Mouse (Mus musculus) megakaryocyte, embryonic 14.5 days (primary cell): ENCODE results near the gene Tnn. TPM values are rescaled to one million over a fixed set of nuclear protein-coding genes. Genes with fewer than 3 reads are reported as not detected.

Experiments
- H3K27me3 ChIP-seq: replicated peaks from 2 replicates; pipeline ENCODE3; 2012; ENCODE audit warnings: inconsistent platforms
- H3K36me3 ChIP-seq: replicated peaks from 2 replicates; pipeline ENCODE3; 2012; ENCODE audit warnings: low read length, inconsistent platforms, mixed read lengths
- H3K4me1 ChIP-seq: 2 replicates; pipeline ENCODE4 v1.6.1; 2012; ENCODE audit warnings: inconsistent platforms
- H3K4me3 ChIP-seq: replicated peaks from 2 replicates; pipeline ENCODE3; 2012; ENCODE audit warnings: moderate library complexity, mild to moderate bottlenecking, inconsistent platforms
- H3K9me3 ChIP-seq: 2 replicates; pipeline ENCODE4 v1.6.1; 2012; ENCODE audit warnings: inconsistent platforms
- FLI1 ChIP-seq: IDR thresholded peaks from 2 replicates; pipeline ENCODE4 v1.6.1; 2012; ENCODE audit warnings: low read length, inconsistent platforms, mixed read lengths
- GATA1 ChIP-seq: IDR thresholded peaks from 3 replicates; pipeline ENCODE4 v1.6.1; 2012; ENCODE audit warnings: mixed read lengths, low read length, inconsistent platforms, borderline replicate concordance
- polyA plus RNA-seq: library from polyadenylated mRNA; stranded (reverse); fragments of >175 nt; gene quantifications from 2 replicates; pipeline ENCODE4 v1.2.3, GENCODE M21; 2012; ENCODE audit warnings: low replicate concordance; ENCODE audit not compliant: insufficient read depth

Tnn gene
- polyA plus RNA-seq, 1 experiment = not detected

- H3K36me3 ChIP-seq = no peaks in the 10 kb centered on the region
- peaks cover 17% of the 10 kb centered on the region for H3K27me3 ChIP-seq
- no peaks in the 10 kb centered on the region for H3K9me3 ChIP-seq
- peaks cover 11% of the 10 kb centered on the region; the same call in 1 of the 2 replicates for H3K4me1 ChIP-seq
- H3K4me3 ChIP-seq = no peak overlapping the region
- TF ChIP-seq FLI1 (no peak), GATA1 (no peak)
Observed at GRCm38 (mm10) chr1:160147274-160147673, 6.1 kb downstream of the Tnn start.

- Histone ChIP-seq H3K4me1 (peaks cover 5% of the 10 kb centered on the region; the same call in 1 of the 2 replicates), H3K36me3 (no peaks in the 10 kb centered on the region), H3K4me3 (no peak overlapping the region), H3K9me3 (no peaks in the 10 kb centered on the region), H3K27me3 (peaks cover 14% of the 10 kb centered on the region)
- TF ChIP-seq GATA1 (no peak), FLI1 (no peak)
Observed at GRCm38 (mm10) chr1:160145606-160146005, 7.8 kb downstream of the Tnn start.

GRCm38 (mm10) chr1:160144343-160144742 lies 9.0 kb downstream of the Tnn start:
- peaks cover 12% of the 10 kb centered on the region for H3K27me3 ChIP-seq
- no peak overlapping the region for H3K4me3 ChIP-seq
- H3K9me3 ChIP-seq = no peaks in the 10 kb centered on the region
- TF ChIP-seq GATA1 (no peak), FLI1 (no peak)
- no peaks in the 10 kb centered on the region for H3K36me3 ChIP-seq
- peaks cover 4% of the 10 kb centered on the region; the same call in 1 of the 2 replicates for H3K4me1 ChIP-seq

- Histone ChIP-seq H3K9me3 (no peaks in the 10 kb centered on the region), H3K27me3 (peaks cover 9% of the 10 kb centered on the region), H3K36me3 (no peaks in the 10 kb centered on the region), H3K4me1 (no peaks in the 10 kb centered on the region), H3K4me3 (no peak overlapping the region)
- TF ChIP-seq FLI1 (no peak), GATA1 (no peak)
Observed at GRCm38 (mm10) chr1:160136362-160136890, 17.0 kb downstream of the Tnn start.

- H3K4me1 ChIP-seq = no peaks in the 10 kb centered on the region
- H3K27me3 ChIP-seq = peaks cover 5% of the 10 kb centered on the region
- H3K9me3 ChIP-seq = peaks cover 2% of the 10 kb centered on the region; the same call in 1 of the 2 replicates
- no peak overlapping the region for H3K4me3 ChIP-seq
- no peaks in the 10 kb centered on the region for H3K36me3 ChIP-seq
- TF ChIP-seq FLI1 = no peak
- no peak for TF ChIP-seq GATA1
Observed at GRCm38 (mm10) chr1:160133464-160134079, 19.8 kb downstream of the Tnn start.

GRCm38 (mm10) chr1:160123957-160124356 lies 29.4 kb downstream of the Tnn start:
- no peak for TF ChIP-seq GATA1
- no peak for TF ChIP-seq FLI1
- peaks cover 3% of the 10 kb centered on the region; the same call in 1 of the 2 replicates for H3K9me3 ChIP-seq
- H3K27me3 ChIP-seq = peaks cover 9% of the 10 kb centered on the region
- no peaks in the 10 kb centered on the region for H3K4me1 ChIP-seq
- no peaks in the 10 kb centered on the region for H3K36me3 ChIP-seq
- H3K4me3 ChIP-seq = no peak overlapping the region

GRCm38 (mm10) chr1:160108604-160109003 lies 44.8 kb downstream of the Tnn start:
- no peak overlapping the region for H3K4me3 ChIP-seq
- H3K27me3 ChIP-seq = peaks cover 4% of the 10 kb centered on the region
- H3K36me3 ChIP-seq = no peaks in the 10 kb centered on the region
- TF ChIP-seq FLI1 (no peak), GATA1 (no peak)
- 0 out of 2 replicates have a peak, but pooled peaks cover 3% of the 10 kb centered on the region for H3K4me1 ChIP-seq
- H3K9me3 ChIP-seq = no peaks in the 10 kb centered on the region

GRCm38 (mm10) chr1:160105426-160105825 lies 48.0 kb downstream of the Tnn start:
- H3K36me3 ChIP-seq = no peaks in the 10 kb centered on the region
- TF ChIP-seq FLI1 (no peak), GATA1 (no peak)
- no peaks in the 10 kb centered on the region for H3K9me3 ChIP-seq
- H3K27me3 ChIP-seq = peaks cover 4% of the 10 kb centered on the region
- no peak overlapping the region for H3K4me3 ChIP-seq
- H3K4me1 ChIP-seq = 0 out of 2 replicates have a peak, but pooled peaks cover 3% of the 10 kb centered on the region

GRCm38 (mm10) chr1:160100996-160101395 lies 52.4 kb downstream of the Tnn start:
- Histone ChIP-seq H3K4me3 (no peak overlapping the region), H3K27me3 (peaks cover 3% of the 10 kb centered on the region), H3K4me1 (peaks cover 2% of the 10 kb centered on the region; the same call in 1 of the 2 replicates), H3K36me3 (no peaks in the 10 kb centered on the region), H3K9me3 (no peaks in the 10 kb centered on the region)
- TF ChIP-seq GATA1 (no peak), FLI1 (no peak)

- Histone ChIP-seq H3K9me3 (no peaks in the 10 kb centered on the region), H3K36me3 (no peaks in the 10 kb centered on the region), H3K4me3 (peak overlapping the region; percentile 54), H3K27me3 (peaks cover 3% of the 10 kb centered on the region), H3K4me1 (peaks cover 2% of the 10 kb centered on the region; the same call in 1 of the 2 replicates)
- no peak for TF ChIP-seq GATA1
- no peak for TF ChIP-seq FLI1
Observed at GRCm38 (mm10) chr1:160099659-160100302, 53.6 kb downstream of the Tnn start.

- H3K27me3 ChIP-seq = peaks cover 3% of the 10 kb centered on the region
- no peak overlapping the region for H3K4me3 ChIP-seq
- TF ChIP-seq FLI1 (no peak), GATA1 (no peak)
- H3K9me3 ChIP-seq = peaks cover 6% of the 10 kb centered on the region; the same call in 1 of the 2 replicates
- no peaks in the 10 kb centered on the region for H3K4me1 ChIP-seq
- no peaks in the 10 kb centered on the region for H3K36me3 ChIP-seq
Observed at GRCm38 (mm10) chr1:160086651-160087050, 66.7 kb downstream of the Tnn start.
